Mouse (Mus musculus) erythroblast, embryonic 14.5 days (primary cell): ENCODE results near the gene Adamtsl3. TPM values are rescaled to one million over a fixed set of nuclear protein-coding genes. Genes with fewer than 3 reads are reported as not detected.

Experiments
- H3K27me3 ChIP-seq: 2 replicates; pipeline ENCODE4 v1.6.1; 2012; ENCODE audit warnings: inconsistent platforms; ENCODE audit not compliant: control insufficient read depth
- H3K36me3 ChIP-seq: 2 replicates; pipeline ENCODE4 v1.6.1; 2012; ENCODE audit warnings: mild to moderate bottlenecking, inconsistent platforms; ENCODE audit not compliant: control insufficient read depth
- H3K4me1 ChIP-seq: 2 replicates; pipeline ENCODE4 v1.6.1; 2012; ENCODE audit warnings: inconsistent platforms; ENCODE audit not compliant: control insufficient read depth
- H3K4me3 ChIP-seq: replicated peaks from 2 replicates; pipeline ENCODE3; 2012; ENCODE audit warnings: moderate library complexity, mild to moderate bottlenecking, inconsistent platforms
- H3K9me3 ChIP-seq: 2 replicates; pipeline ENCODE4 v1.6.1; 2012; ENCODE audit warnings: low read length, inconsistent platforms, mixed read lengths; ENCODE audit not compliant: control insufficient read depth
- GATA1 ChIP-seq: IDR thresholded peaks from 2 replicates; pipeline ENCODE4 v1.6.1; 2012; ENCODE audit warnings: low read length, inconsistent platforms, mixed read lengths
- TAL1 ChIP-seq: IDR thresholded peaks from 3 replicates; pipeline ENCODE4 v1.6.1; 2012; ENCODE audit warnings: low read length, inconsistent platforms, mixed read lengths
- polyA plus RNA-seq: library from polyadenylated mRNA; stranded (reverse); fragments of >175 nt; gene quantifications from 2 replicates; pipeline ENCODE4 v1.2.3, GENCODE M21; 2012

Adamtsl3 gene
- polyA plus RNA-seq, 1 experiment, result not detected

- Histone ChIP-seq H3K36me3 (no peaks in the 10 kb centered on the region), H3K4me1 (no peaks in the 10 kb centered on the region), H3K9me3 (peaks cover 4% of the 10 kb centered on the region; the same call in 1 of the 2 replicates), H3K27me3 (no peaks in the 10 kb centered on the region), H3K4me3 (no peak overlapping the region)
- no peak for TF ChIP-seq TAL1
- TF ChIP-seq GATA1, result no peak
Measured at GRCm38 (mm10) chr7:82552005-82552404, 216.5 kb downstream of the Adamtsl3 start.

- Histone ChIP-seq H3K36me3 (no peaks in the 10 kb centered on the region), H3K9me3 (peaks cover 6% of the 10 kb centered on the region; the same call in 1 of the 2 replicates), H3K4me1 (no peaks in the 10 kb centered on the region), H3K4me3 (no peak overlapping the region), H3K27me3 (no peaks in the 10 kb centered on the region)
- TF ChIP-seq TAL1 (no peak), GATA1 (no peak)
Measured at GRCm38 (mm10) chr7:82555803-82556202, 220.3 kb downstream of the Adamtsl3 start.

GRCm38 (mm10) chr7:82556417-82556816, 220.9 kb downstream of the Adamtsl3 start:
- H3K36me3 ChIP-seq, result no peaks in the 10 kb centered on the region
- no peak for TF ChIP-seq GATA1
- TF ChIP-seq TAL1, result no peak
- H3K9me3 ChIP-seq, result peaks cover 6% of the 10 kb centered on the region; the same call in 1 of the 2 replicates
- no peaks in the 10 kb centered on the region for H3K4me1 ChIP-seq
- no peak overlapping the region for H3K4me3 ChIP-seq
- no peaks in the 10 kb centered on the region for H3K27me3 ChIP-seq

- TF ChIP-seq TAL1 (no peak), GATA1 (no peak)
- Histone ChIP-seq H3K9me3 (peaks cover 6% of the 10 kb centered on the region; the same call in 1 of the 2 replicates), H3K27me3 (no peaks in the 10 kb centered on the region), H3K36me3 (no peaks in the 10 kb centered on the region), H3K4me3 (no peak overlapping the region), H3K4me1 (no peaks in the 10 kb centered on the region)
Measured at GRCm38 (mm10) chr7:82557111-82557510, 221.6 kb downstream of the Adamtsl3 start.

- Histone ChIP-seq H3K9me3 (no peaks in the 10 kb centered on the region), H3K36me3 (no peaks in the 10 kb centered on the region), H3K4me1 (no peaks in the 10 kb centered on the region), H3K27me3 (no peaks in the 10 kb centered on the region), H3K4me3 (no peak overlapping the region)
- no peak for TF ChIP-seq GATA1
- no peak for TF ChIP-seq TAL1
Measured at GRCm38 (mm10) chr7:82566688-82567087, 231.2 kb downstream of the Adamtsl3 start.

GRCm38 (mm10) chr7:82567811-82568210, 232.3 kb downstream of the Adamtsl3 start:
- H3K4me3 ChIP-seq, result no peak overlapping the region
- no peaks in the 10 kb centered on the region for H3K36me3 ChIP-seq
- no peaks in the 10 kb centered on the region for H3K27me3 ChIP-seq
- TF ChIP-seq GATA1, result no peak
- no peak for TF ChIP-seq TAL1
- H3K9me3 ChIP-seq, result no peaks in the 10 kb centered on the region
- H3K4me1 ChIP-seq, result no peaks in the 10 kb centered on the region

GRCm38 (mm10) chr7:82572981-82573380, 237.5 kb downstream of the Adamtsl3 start:
- TF ChIP-seq GATA1 (no peak), TAL1 (no peak)
- H3K27me3 ChIP-seq, result no peaks in the 10 kb centered on the region
- no peak overlapping the region for H3K4me3 ChIP-seq
- no peaks in the 10 kb centered on the region for H3K4me1 ChIP-seq
- H3K36me3 ChIP-seq, result no peaks in the 10 kb centered on the region
- peaks cover 3% of the 10 kb centered on the region; the same call in 1 of the 2 replicates for H3K9me3 ChIP-seq

- H3K9me3 ChIP-seq, result no peaks in the 10 kb centered on the region
- H3K36me3 ChIP-seq, result no peaks in the 10 kb centered on the region
- TF ChIP-seq GATA1 (no peak), TAL1 (no peak)
- no peaks in the 10 kb centered on the region for H3K4me1 ChIP-seq
- H3K4me3 ChIP-seq, result no peak overlapping the region
- H3K27me3 ChIP-seq, result no peaks in the 10 kb centered on the region
Measured at GRCm38 (mm10) chr7:82580007-82580406, 244.5 kb downstream of the Adamtsl3 start.

GRCm38 (mm10) chr7:82581802-82582201, 246.3 kb downstream of the Adamtsl3 start:
- no peak overlapping the region for H3K4me3 ChIP-seq
- H3K36me3 ChIP-seq, result no peaks in the 10 kb centered on the region
- no peak for TF ChIP-seq TAL1
- no peak for TF ChIP-seq GATA1
- H3K27me3 ChIP-seq, result no peaks in the 10 kb centered on the region
- no peaks in the 10 kb centered on the region for H3K9me3 ChIP-seq
- no peaks in the 10 kb centered on the region for H3K4me1 ChIP-seq

- no peak for TF ChIP-seq GATA1
- no peak for TF ChIP-seq TAL1
- Histone ChIP-seq H3K27me3 (no peaks in the 10 kb centered on the region), H3K4me1 (no peaks in the 10 kb centered on the region)
Measured at GRCm38 (mm10) chr7:82582534-82582933, 247.0 kb downstream of the Adamtsl3 start.

More at GRCm38 (mm10) chr7:82582534-82582933, 247.0 kb downstream of the Adamtsl3 start:
- H3K36me3 ChIP-seq, result no peaks in the 10 kb centered on the region
- H3K9me3 ChIP-seq, result no peaks in the 10 kb centered on the region
- H3K4me3 ChIP-seq, result no peak overlapping the region
